Mouse (Mus musculus) brain, embryonic 14.5 days (tissue): Measurements from ENCODE around the gene Gls. TPM values are rescaled to one million over a fixed set of nuclear protein-coding genes. Genes with fewer than 3 reads are reported as not detected.
A peak's percentile ranks its signal among the peaks of the same experiment; 100 is the strongest.

Experiments used
- DNase-seq: peaks from one replicate; pipeline ENCODE4 v3.0.0-alpha.2; 2011; ENCODE audit warnings: low read depth
- CTCF ChIP-seq: fragments of 200-500 bp; IDR thresholded peaks from 2 replicates; pipeline ENCODE4 v1.5.1; 2012; ENCODE audit warnings: inconsistent platforms, mild to moderate bottlenecking, moderate library complexity, borderline replicate concordance; ENCODE audit not compliant: insufficient read depth, insufficient read length; ENCODE audit errors: extremely low read depth
- POLR2A ChIP-seq: fragments of 200-500 bp; IDR thresholded peaks from 2 replicates; pipeline ENCODE4 v1.6.1; 2012; ENCODE audit warnings: mild to moderate bottlenecking, inconsistent platforms, borderline replicate concordance; ENCODE audit not compliant: poor library complexity, insufficient read depth, insufficient read length, severe bottlenecking; ENCODE audit errors: extremely low read depth
- polyA plus RNA-seq: library from polyadenylated mRNA; depleted of rRNA; stranded (reverse); fragments of >200 nt; gene quantifications from 2 replicates; pipeline ENCODE4 v1.2.3, GENCODE M21; 2012; rRNA removed

Gene Gls
- polyA plus RNA-seq, 1 experiment: 158 TPM

DNA sequence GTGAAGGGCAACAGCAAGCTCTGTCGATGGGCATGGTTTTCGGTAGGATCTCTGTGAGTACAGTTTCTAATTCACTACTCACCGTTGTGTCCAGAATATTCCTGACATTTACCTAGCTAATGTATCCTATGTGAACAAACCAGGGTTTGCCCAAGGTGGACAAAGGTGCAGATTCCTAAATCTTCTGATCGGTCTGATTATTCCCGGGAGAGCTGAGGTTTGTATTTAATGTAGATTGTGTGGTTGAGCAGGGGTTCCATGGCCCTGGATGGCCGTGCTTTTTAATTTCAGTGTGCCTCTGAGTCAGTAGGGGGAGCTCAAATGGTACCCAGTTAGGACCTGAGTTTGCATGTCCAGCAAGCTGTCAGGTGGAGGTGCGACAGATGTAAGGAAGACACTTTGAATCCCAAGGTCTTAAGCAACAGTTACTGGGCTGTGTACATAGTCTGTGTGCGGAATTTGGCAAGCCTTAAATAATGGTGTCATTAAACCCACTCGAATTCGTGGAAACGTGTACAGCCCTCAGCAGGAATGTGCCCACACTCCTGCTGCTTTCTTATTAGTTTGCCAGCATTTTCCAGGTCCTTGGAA, 101.2 kb downstream of the Gls start:
- no peak for DNase-seq
- TF ChIP-seq CTCF: no peak; the same call in 1 of the 2 replicates
- TF ChIP-seq POLR2A: no peak

- DNase-seq: no peak
- no peak for TF ChIP-seq POLR2A
- TF ChIP-seq CTCF: no peak
Measured at GRCm38 (mm10) chr1:52129794-52130193, 103.2 kb downstream of the Gls start.

- no peak for DNase-seq
- TF ChIP-seq CTCF: no peak
- no peak for TF ChIP-seq POLR2A
Measured at GRCm38 (mm10) chr1:52127350-52127749, 105.7 kb downstream of the Gls start.

DNA sequence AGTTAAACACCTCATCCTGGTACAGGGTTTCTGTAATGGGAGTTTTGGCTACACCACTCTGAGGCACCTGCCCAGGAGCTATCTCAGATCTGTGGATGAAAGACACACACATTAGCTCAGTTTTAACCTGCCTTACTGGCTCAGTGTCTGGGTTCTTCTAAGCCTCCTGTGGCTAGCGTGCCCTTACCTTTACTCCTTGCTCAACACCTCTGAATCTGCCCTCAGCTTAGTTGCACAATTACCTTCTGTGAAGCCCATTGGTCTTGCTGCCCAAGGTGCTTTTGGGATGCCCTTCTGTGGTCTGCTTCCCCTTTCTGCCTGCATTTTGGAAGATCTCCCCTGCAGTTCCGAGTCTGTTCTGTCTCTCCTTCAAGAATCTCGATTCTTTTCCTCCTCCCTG, 108.2 kb downstream of the Gls start:
- no peak for DNase-seq
- TF ChIP-seq CTCF: no peak
- no peak for TF ChIP-seq POLR2A

GRCm38 (mm10) chr1:52121052-52121451, 112.0 kb downstream of the Gls start:
- no peak for DNase-seq
- TF ChIP-seq POLR2A (no peak), CTCF (no peak)

DNA sequence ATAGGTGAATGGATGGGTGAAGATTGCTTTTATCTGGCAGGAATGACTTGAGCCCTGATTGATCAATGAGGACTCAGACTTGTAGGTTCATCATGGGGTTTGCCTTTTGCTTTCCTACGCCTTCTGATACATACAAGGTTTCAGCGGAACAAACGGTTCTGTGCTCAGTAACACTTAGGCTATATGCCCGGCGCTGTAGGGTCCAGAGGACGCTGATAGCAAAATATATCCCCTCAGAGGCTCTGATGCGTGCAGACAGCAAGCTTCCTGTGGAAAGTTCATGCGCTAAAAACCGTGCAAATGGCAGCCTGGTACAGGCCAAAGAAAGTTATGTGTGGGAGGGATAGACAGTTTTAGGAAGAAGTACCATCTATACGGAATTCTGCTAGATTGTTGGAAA, 112.8 kb downstream of the Gls start:
- TF ChIP-seq POLR2A: no peak
- TF ChIP-seq CTCF: no peak
- DNase-seq: no peak

GRCm38 (mm10) chr1:52119691-52120090, 113.3 kb downstream of the Gls start:
- TF ChIP-seq CTCF: no peak
- no peak for TF ChIP-seq POLR2A
- DNase-seq: peak; percentile 34

GRCm38 (mm10) chr1:52118860-52119591, 114.0 kb downstream of the Gls start, which contains the start of gene Stat1:
Gene Stat1 (plus strand): TSS chr1:52119440.
- DNase-seq: peak; percentile 96
- peak; percentile 13; the same call in 1 of the 2 replicates for TF ChIP-seq POLR2A
- TF ChIP-seq CTCF: no peak

GRCm38 (mm10) chr1:52117777-52118176, 115.3 kb downstream of the Gls start:
- DNase-seq: no peak
- TF ChIP-seq POLR2A: no peak
- TF ChIP-seq CTCF: no peak

DNA sequence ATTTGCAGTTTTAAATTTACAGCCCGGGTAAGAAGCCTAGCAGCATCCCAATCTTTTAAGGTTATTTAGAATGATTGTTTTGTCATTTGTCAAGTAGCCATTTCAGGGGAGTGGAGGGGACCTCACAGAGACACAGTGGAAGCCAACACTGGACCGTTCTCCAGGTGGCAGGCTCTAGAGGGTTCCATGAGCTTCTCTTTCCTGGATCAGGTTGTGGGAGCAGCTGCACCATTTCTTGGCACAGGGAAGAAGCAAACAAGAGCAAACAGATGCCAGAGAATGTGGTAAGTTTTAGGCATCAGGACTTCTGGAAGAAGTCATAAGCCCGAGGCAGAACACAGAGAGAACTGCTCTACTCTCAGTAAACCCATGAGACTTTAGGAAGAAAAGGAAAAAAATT, 116.6 kb downstream of the Gls start:
- no peak for TF ChIP-seq CTCF
- no peak for TF ChIP-seq POLR2A
- DNase-seq: no peak

GRCm38 (mm10) chr1:52113666-52114069, 119.4 kb downstream of the Gls start:
- TF ChIP-seq POLR2A (no peak; the same call in 1 of the 2 replicates), CTCF (peak; percentile 99)
- peak; percentile 99 for DNase-seq

Other genes starting within 250 kb of the Gls start
- gene Stat4, start 246.1 kb downstream of the Gls start, polyA plus RNA-seq: 0.38 and 0.42 TPM in 2 replicates
- gene Stat1, start 113.8 kb downstream of the Gls start, polyA plus RNA-seq: 7.8 and 9.0 TPM in 2 replicates